Mouse (Mus musculus): ENCODE measurements around the gene Elovl5.

DNA sequence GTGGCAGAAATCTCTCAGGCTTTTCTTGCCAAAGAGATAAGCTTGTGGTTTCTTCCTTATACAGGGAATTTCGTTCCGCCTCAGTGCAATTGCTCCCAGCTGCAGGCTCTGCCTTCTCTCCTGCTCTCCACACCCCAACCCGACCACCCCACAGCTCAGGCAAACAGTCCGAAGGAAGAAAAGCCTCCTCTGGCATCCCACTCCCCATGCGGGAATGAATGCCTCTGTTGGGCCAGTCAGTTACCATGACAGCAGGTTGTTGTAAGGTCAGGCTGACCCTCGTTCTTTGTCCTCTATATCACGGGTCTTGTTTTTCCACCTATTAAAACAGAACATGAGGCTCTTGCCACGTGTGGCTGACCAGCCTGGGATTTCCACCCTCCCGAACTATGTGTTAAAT, 104.1 kb downstream of the Elovl5 start:
- TF ChIP-seq POLR2A (IDR thresholded peaks at IDR 0.05; ENCODE audit: insufficient read depth, low read length) (no peak), CTCF (IDR thresholded peaks at IDR 0.05; ENCODE audit: low read depth, low read length) (no peak)

All from ES-Bruce4 (cell line).